Mouse (Mus musculus) hindbrain, embryonic 13.5 days (tissue): Measurements from ENCODE around the gene Stxbp3. TPM values are rescaled to one million over a fixed set of nuclear protein-coding genes. Genes with fewer than 3 reads are reported as not detected.
A peak's percentile ranks its signal among the peaks of the same experiment; 100 is the strongest.
"Not testable (repeated sequence)": the region's sequence is repeated elsewhere in the genome, so short reads cannot be mapped to it uniquely, and the experiment has no call there.

Experiments used
- ATAC-seq: fragments of 200-750 bp; cut with Nextera tagmentation; 2 replicates; pipeline ENCODE4 v1.8.0; 2017; ENCODE audit warnings: moderate TSS enrichment; ENCODE audit not compliant: low FRiP score
- H3K27ac ChIP-seq: fragments of 300-500 bp; sonication (generic); 2 replicates; pipeline ENCODE4 v1.5.1; 2015; ENCODE audit warnings: inconsistent platforms, mild to moderate bottlenecking, moderate library complexity
- H3K27me3 ChIP-seq: fragments of 300-500 bp; sonication (generic); 2 replicates; pipeline ENCODE4 v1.6.1; 2015; ENCODE audit warnings: mild to moderate bottlenecking, inconsistent platforms
- H3K36me3 ChIP-seq: fragments of 300-500 bp; sonication (generic); 2 replicates; pipeline ENCODE4 v1.6.1; 2015; ENCODE audit warnings: mild to moderate bottlenecking, inconsistent platforms
- H3K4me1 ChIP-seq: fragments of 300-500 bp; sonication (generic); replicated peaks from 2 replicates; pipeline ENCODE4 v1.6.1; 2015; ENCODE audit warnings: inconsistent platforms
- H3K4me2 ChIP-seq: fragments of 300-500 bp; sonication (generic); 2 replicates; pipeline ENCODE4 v1.6.1; 2015; ENCODE audit warnings: inconsistent platforms, mild to moderate bottlenecking, moderate library complexity
- H3K4me3 ChIP-seq: fragments of 300-500 bp; sonication (generic); 2 replicates; pipeline ENCODE4 v1.5.1; 2015; ENCODE audit warnings: mild to moderate bottlenecking, inconsistent platforms
- H3K9ac ChIP-seq: fragments of 300-500 bp; sonication (generic); 2 replicates; pipeline ENCODE4 v1.6.1; 2015; ENCODE audit warnings: mild to moderate bottlenecking, inconsistent platforms
- H3K9me3 ChIP-seq: fragments of 300-500 bp; sonication (generic); 2 replicates; pipeline ENCODE4 v1.6.1; 2016; ENCODE audit warnings: inconsistent platforms
- WGBS: fragments of 180-500 bp; shearing (Covaris S2); methylation state at CpG from one replicate; pipeline ENCODE4 v1.1.7; 2015; 5-methylcytosine and 5-hydroxymethylcytosine counted together
- polyA plus RNA-seq: library from polyadenylated mRNA; unstranded; fragments of >200 nt; fragmentation: Nextera tagmentation; extraction: Ambion mirVana; gene quantifications from 2 replicates; pipeline ENCODE4 v1.2.1, GENCODE M21; 2015

Stxbp3 gene
- 15.5 and 16.7 TPM in 2 replicates for polyA plus RNA-seq

DNA sequence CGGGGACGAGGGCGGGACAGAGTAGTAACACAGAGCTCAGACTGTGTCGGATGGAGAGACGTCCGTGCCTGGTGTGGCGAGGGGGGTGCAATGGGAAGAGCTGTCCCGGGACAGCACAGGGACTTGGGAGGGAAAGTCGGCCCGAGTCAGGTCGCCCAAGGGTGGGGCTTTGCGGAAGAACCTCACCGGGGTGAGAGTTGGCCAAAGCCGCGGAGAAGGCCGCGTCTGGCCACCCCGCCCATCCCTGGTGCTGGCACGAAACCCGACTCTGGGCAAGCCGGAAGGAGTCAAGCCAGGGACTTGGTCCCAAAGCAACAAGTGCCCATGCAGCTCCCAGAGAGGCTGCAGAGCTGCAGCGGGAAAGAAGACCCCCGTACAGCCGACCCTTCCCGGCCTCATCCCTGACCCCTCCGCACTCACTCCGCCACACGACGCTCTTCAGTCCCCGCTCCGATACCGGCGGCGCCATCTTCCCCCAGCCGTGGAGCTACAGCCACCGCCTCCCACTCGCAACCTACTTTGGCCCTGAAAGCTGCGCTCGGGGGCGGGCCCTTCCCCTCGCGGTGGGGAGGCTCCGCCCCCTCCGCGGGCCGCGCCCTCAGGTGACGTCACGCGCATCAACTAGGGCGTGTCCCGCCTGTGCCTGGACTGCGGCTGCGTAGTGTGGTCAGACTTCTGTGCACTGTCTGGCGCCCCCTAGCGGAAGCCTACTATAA lies at the start of gene Stxbp3:
Gene Stxbp3 (minus strand): TSS at position 527 of the 716 bp plus-strand sequence.
- Histone ChIP-seq H3K27me3 (no peaks in the 10 kb centered on the region), H3K9ac (peak within 1 kb of the TSS; percentile 81), H3K4me3 (peak within 1 kb of the TSS; percentile 74), H3K36me3 (no peaks in the 10 kb centered on the region), H3K4me2 (peak within 1 kb of the TSS; percentile 76), H3K9me3 (no peaks in the 10 kb centered on the region), H3K4me1 (peaks cover 15% of the 10 kb centered on the region; the same call in 1 of the 2 replicates), H3K27ac (peak within 1 kb of the TSS; percentile 72)
- under 1% methylated on average over 56 of the region's 56 CpGs for WGBS
- ATAC-seq, result peak; percentile 95

DNA sequence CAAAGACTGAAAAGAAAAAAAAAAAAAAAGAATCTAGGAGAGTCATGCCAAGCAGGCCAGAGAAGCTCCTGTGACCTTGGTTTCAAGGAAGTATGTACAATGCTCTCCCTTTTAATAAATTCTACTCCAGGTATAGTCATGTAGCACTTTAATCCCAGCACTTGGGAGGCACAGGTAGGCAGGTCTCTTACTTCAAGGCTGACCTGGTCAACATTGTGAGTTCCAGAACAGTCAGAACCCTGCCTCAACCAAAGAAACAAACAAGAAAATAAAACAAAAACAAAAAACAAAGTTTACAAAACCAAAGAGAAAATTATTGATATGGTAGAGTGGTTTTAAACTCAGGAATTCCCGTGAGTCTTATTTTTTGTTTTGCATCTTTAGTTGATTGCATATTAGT lies 49.6 kb upstream of the Stxbp3 start, which contains the start of gene Fndc7:
Gene Fndc7 (minus strand): TSS at position 101 of the 400 bp plus-strand sequence.
- Histone ChIP-seq H3K27me3 (no peaks in the 10 kb centered on the region), H3K4me1 (peaks cover 18% of the 10 kb centered on the region), H3K4me2 (no peak within 1 kb of the TSS), H3K9me3 (no peaks in the 10 kb centered on the region), H3K27ac (no peak within 1 kb of the TSS), H3K4me3 (no peak within 1 kb of the TSS), H3K9ac (no peak within 1 kb of the TSS), H3K36me3 (no peaks in the 10 kb centered on the region)
- ATAC-seq, result no peak
- 89% methylated on average over 1 of the region's 1 CpGs for WGBS

- H3K36me3 ChIP-seq, result no peaks in the 10 kb centered on the region
- 95% methylated on average over 3 of the region's 3 CpGs for WGBS
- peaks cover 22% of the 10 kb centered on the region for H3K4me1 ChIP-seq
Measured at GRCm38 (mm10) chr3:108887618-108887975, 47.3 kb upstream of the Stxbp3 start.

GRCm38 (mm10) chr3:108886934-108887617 lies 46.8 kb upstream of the Stxbp3 start:
- 64% methylated on average over 12 of the region's 12 CpGs for WGBS
- H3K4me3 ChIP-seq, result no peak overlapping the region
- ATAC-seq, result no peak

More at GRCm38 (mm10) chr3:108887618-108887975, 47.3 kb upstream of the Stxbp3 start:
- H3K9ac ChIP-seq, result no peak overlapping the region
- no peaks in the 10 kb centered on the region for H3K27me3 ChIP-seq
- no peak overlapping the region for H3K4me3 ChIP-seq
- no peak for ATAC-seq
- no peak overlapping the region for H3K4me2 ChIP-seq
- no peaks in the 10 kb centered on the region for H3K9me3 ChIP-seq
- no peak overlapping the region for H3K27ac ChIP-seq

DNA sequence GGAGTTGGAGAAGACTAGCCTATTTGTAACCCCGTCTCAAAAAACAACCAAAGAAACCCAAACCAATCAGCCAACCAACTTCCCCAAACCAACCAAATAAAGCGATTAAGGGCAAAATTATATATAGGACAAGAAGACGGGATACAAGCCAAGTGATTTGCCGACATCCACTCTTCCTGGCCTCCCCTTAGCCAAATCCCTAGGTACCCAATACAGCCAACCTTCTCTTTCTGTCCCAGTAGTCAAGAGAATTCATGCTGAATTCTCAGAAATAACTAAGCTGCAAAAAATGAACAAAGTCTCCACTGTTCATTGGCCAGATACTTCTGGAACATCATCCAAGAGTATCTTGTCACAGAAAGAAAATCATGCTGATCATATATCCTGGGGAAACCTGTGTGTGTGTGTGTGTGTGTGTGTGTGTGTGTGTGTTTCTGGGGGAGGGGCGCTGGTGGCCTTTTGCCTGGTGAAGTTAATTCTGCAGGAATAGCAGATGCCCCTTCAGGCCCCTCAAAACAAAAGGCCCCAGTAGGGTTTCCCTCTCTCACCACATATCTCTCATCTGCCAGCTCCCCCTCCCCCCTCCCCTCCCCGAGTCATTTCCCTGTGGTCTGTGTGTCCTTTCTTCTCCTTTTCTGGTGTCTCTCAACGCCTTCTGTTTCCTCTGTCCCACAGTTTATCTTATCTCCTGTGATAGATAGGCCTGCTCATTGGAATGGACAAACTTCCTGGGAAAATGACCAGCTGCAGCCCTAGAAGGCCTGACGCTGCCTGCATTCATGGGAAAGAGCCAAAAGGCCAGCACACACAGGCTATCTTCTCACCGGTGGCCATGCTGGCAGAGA lies 45.6 kb upstream of the Stxbp3 start:
- Histone ChIP-seq H3K4me2 (no peak overlapping the region), H3K36me3 (no peaks in the 10 kb centered on the region), H3K27ac (peak overlapping the region; percentile 52; the same call in 1 of the 2 replicates), H3K4me1 (peaks cover 26% of the 10 kb centered on the region), H3K9me3 (no peaks in the 10 kb centered on the region), H3K27me3 (no peaks in the 10 kb centered on the region), H3K9ac (no peak overlapping the region), H3K4me3 (no peak overlapping the region)
- 42% methylated on average over 9 of the region's 9 CpGs for WGBS
- ATAC-seq, result peak; percentile 40; the same call in 1 of the 2 replicates

More at GRCm38 (mm10) chr3:108886934-108887617, 46.8 kb upstream of the Stxbp3 start:
- Histone ChIP-seq H3K4me1 (peaks cover 22% of the 10 kb centered on the region), H3K9me3 (no peaks in the 10 kb centered on the region), H3K9ac (no peak overlapping the region), H3K4me2 (no peak overlapping the region), H3K27ac (no peak overlapping the region), H3K27me3 (no peaks in the 10 kb centered on the region), H3K36me3 (no peaks in the 10 kb centered on the region)

DNA sequence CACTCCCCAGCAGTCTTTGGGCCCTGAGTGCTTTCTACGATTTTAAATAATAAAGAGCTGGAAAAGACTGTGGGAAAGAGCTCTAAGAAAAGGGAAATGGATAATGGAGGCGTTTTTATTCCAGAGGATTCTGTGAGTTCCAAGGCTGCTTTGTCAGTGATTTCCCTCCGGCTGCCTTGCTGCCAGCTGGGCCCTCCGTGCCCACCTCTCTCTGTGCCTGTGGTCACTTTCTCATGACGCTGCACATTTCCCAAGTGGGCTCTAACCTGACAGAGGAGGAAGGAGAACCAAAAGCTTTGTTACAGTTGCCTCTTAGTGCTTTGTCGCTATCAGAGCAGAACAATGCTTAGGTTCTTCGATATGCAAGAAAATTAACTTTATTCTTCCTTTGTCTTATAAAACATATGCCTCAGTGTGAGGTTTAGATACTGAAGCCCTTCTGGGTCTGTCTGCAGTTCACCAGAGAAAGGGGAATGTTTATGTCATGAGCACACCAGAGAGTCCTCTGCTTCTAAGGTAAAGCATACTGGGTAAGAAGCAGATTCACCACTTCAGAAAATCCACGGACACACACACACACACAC lies 44.5 kb upstream of the Stxbp3 start:
- no peak overlapping the region for H3K9ac ChIP-seq
- 42% methylated on average over 8 of the region's 8 CpGs for WGBS
- 0 out of 2 replicates have a peak overlapping the region, but pooled peaks have one; percentile 4 for H3K27ac ChIP-seq
- ATAC-seq, result no peak
- H3K27me3 ChIP-seq, result no peaks in the 10 kb centered on the region
- no peaks in the 10 kb centered on the region for H3K9me3 ChIP-seq
- H3K36me3 ChIP-seq, result no peaks in the 10 kb centered on the region
- no peak overlapping the region for H3K4me2 ChIP-seq
- no peak overlapping the region for H3K4me3 ChIP-seq
- H3K4me1 ChIP-seq, result peaks cover 30% of the 10 kb centered on the region

GRCm38 (mm10) chr3:108883067-108883466 lies 42.7 kb upstream of the Stxbp3 start:
- Histone ChIP-seq H3K4me2 (no peak overlapping the region), H3K27ac (no peak overlapping the region), H3K36me3 (no peaks in the 10 kb centered on the region), H3K27me3 (no peaks in the 10 kb centered on the region), H3K4me1 (peaks cover 38% of the 10 kb centered on the region), H3K9ac (no peak overlapping the region), H3K4me3 (no peak overlapping the region), H3K9me3 (no peaks in the 10 kb centered on the region)
- no peak for ATAC-seq
- 88% methylated on average over 2 of the region's 2 CpGs for WGBS

- WGBS, result 24% methylated on average over 4 of the region's 4 CpGs
- H3K4me2 ChIP-seq, H3K9me3 ChIP-seq, H3K4me3 ChIP-seq, H3K9ac ChIP-seq, ATAC-seq, H3K27me3 ChIP-seq, H3K36me3 ChIP-seq, H3K27ac ChIP-seq: not testable (repeated sequence)
- peaks cover 34% of the 10 kb centered on the region for H3K4me1 ChIP-seq
Measured at GRCm38 (mm10) chr3:108881873-108882272, 41.5 kb upstream of the Stxbp3 start.

GRCm38 (mm10) chr3:108880544-108881507 lies 40.5 kb upstream of the Stxbp3 start:
- no peak overlapping the region for H3K27ac ChIP-seq
- no peak overlapping the region for H3K4me3 ChIP-seq
- H3K9me3 ChIP-seq, result no peaks in the 10 kb centered on the region
- peak overlapping the region; percentile 15; the same call in 1 of the 2 replicates for H3K4me2 ChIP-seq
- no peaks in the 10 kb centered on the region for H3K27me3 ChIP-seq
- no peaks in the 10 kb centered on the region for H3K36me3 ChIP-seq
- H3K9ac ChIP-seq, result no peak overlapping the region
- no peak for ATAC-seq
- WGBS, result 52% methylated on average over 28 of the region's 28 CpGs
- peaks cover 28% of the 10 kb centered on the region for H3K4me1 ChIP-seq

DNA sequence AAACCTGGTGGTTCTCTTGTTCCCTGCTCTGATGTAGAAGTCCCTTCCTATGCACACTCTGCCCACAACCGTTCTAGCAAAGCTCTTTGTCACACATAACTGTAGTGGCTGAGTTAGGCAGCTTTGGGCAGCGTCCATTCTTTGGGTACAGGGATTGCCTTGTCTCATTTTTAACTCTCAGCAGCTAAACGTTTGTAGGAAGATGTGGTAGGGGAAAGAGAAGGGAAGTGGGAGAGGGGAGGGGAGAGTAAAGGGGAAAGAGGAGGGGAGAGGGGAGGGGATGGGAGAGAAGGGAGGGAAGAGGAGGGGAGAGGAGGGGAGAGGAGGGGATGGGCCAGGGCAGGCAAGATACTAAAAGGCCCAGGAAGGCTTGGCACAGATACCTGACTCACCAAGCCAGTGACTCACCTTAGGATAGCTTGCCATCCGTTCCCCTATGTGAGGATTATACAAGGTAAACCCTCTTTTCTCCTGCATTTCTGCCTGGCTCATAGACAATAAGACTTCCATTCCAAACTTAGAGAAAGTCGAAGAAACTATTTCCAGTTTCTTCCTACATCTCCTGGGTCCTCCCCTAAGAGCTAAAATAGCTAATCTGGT lies 39.6 kb upstream of the Stxbp3 start:
- Histone ChIP-seq H3K9ac (no peak overlapping the region), H3K4me2 (no peak overlapping the region), H3K27me3 (no peaks in the 10 kb centered on the region), H3K4me3 (no peak overlapping the region), H3K4me1 (peaks cover 21% of the 10 kb centered on the region), H3K27ac (no peak overlapping the region), H3K9me3 (no peaks in the 10 kb centered on the region), H3K36me3 (no peaks in the 10 kb centered on the region)
- 59% methylated on average over 5 of the region's 5 CpGs for WGBS
- no peak for ATAC-seq
